Mouse (Mus musculus) neural tube, embryonic 15.5 days (tissue): Measurements from ENCODE around the gene Rasa4. TPM values are rescaled to one million over a fixed set of nuclear protein-coding genes. Genes with fewer than 3 reads are reported as not detected.
"Not testable (repeated sequence)": the region's sequence is repeated elsewhere in the genome, so short reads cannot be mapped to it uniquely, and the experiment has no call there.

Experiments used
- ATAC-seq: fragments of 200-750 bp; cut with Nextera tagmentation; 2 replicates; pipeline ENCODE4 v1.8.0; 2017; ENCODE audit warnings: mild to moderate bottlenecking, moderate TSS enrichment, moderate library complexity; ENCODE audit not compliant: low FRiP score
- H3K27ac ChIP-seq: fragments of 300-500 bp; sonication (generic); replicated peaks from 2 replicates; pipeline ENCODE4 v1.5.1; 2015; ENCODE audit warnings: mild to moderate bottlenecking, inconsistent platforms
- H3K27me3 ChIP-seq: fragments of 300-500 bp; sonication (generic); replicated peaks from 2 replicates; pipeline ENCODE4 v1.6.1; 2015; ENCODE audit warnings: inconsistent platforms
- H3K36me3 ChIP-seq: fragments of 300-500 bp; sonication (generic); 2 replicates; pipeline ENCODE4 v1.6.1; 2015; ENCODE audit warnings: inconsistent platforms
- H3K4me1 ChIP-seq: fragments of 300-500 bp; sonication (generic); 2 replicates; pipeline ENCODE4 v1.6.1; 2015; ENCODE audit warnings: inconsistent platforms
- H3K4me2 ChIP-seq: fragments of 300-500 bp; sonication (generic); 2 replicates; pipeline ENCODE4 v1.6.1; 2015; ENCODE audit warnings: inconsistent platforms, mild to moderate bottlenecking, moderate library complexity
- H3K4me3 ChIP-seq: fragments of 300-500 bp; sonication (generic); replicated peaks from 2 replicates; pipeline ENCODE4 v1.5.1; 2015; ENCODE audit warnings: mild to moderate bottlenecking, inconsistent platforms
- H3K9ac ChIP-seq: fragments of 300-500 bp; sonication (generic); replicated peaks from 2 replicates; pipeline ENCODE4 v1.6.1; 2015; ENCODE audit warnings: mild to moderate bottlenecking, inconsistent platforms
- H3K9me3 ChIP-seq: fragments of 300-500 bp; sonication (generic); replicated peaks from 2 replicates; pipeline ENCODE4 v1.6.1; 2016; ENCODE audit warnings: inconsistent platforms
- WGBS: fragments of 180-500 bp; shearing (Covaris S2); methylation state at CpG from one replicate; pipeline ENCODE4 v1.1.7; 2015; ENCODE audit warnings: mixed read lengths; 5-methylcytosine and 5-hydroxymethylcytosine counted together
- polyA plus RNA-seq: library from polyadenylated mRNA; unstranded; fragments of >200 nt; fragmentation: Nextera tagmentation; extraction: Ambion mirVana; gene quantifications from 2 replicates; pipeline ENCODE4 v1.2.1, GENCODE M21; 2015

The Rasa4 gene
- polyA plus RNA-seq, 1 experiment from 2014 or later: 21.4 TPM

GRCm38 (mm10) chr5:136094249-136095010 is 10.7 kb downstream of the Rasa4 start:
- H3K4me2 ChIP-seq: no peak overlapping the region
- H3K4me1 ChIP-seq: no peaks in the 10 kb centered on the region
- WGBS: 68% methylated on average over 8 of the region's 8 CpGs
- no peak overlapping the region for H3K4me3 ChIP-seq
- no peak overlapping the region for H3K27ac ChIP-seq
- no peaks in the 10 kb centered on the region for H3K36me3 ChIP-seq
- H3K27me3 ChIP-seq: no peaks in the 10 kb centered on the region
- no peak overlapping the region for H3K9ac ChIP-seq
- no peaks in the 10 kb centered on the region for H3K9me3 ChIP-seq
- ATAC-seq: no peak

- Histone ChIP-seq H3K4me2 (no peak overlapping the region), H3K27me3 (no peaks in the 10 kb centered on the region), H3K9me3 (no peaks in the 10 kb centered on the region), H3K27ac (no peak overlapping the region), H3K4me3 (no peak overlapping the region), H3K36me3 (no peaks in the 10 kb centered on the region), H3K9ac (no peak overlapping the region), H3K4me1 (no peaks in the 10 kb centered on the region)
- 83% methylated on average over 7 of the region's 7 CpGs for WGBS
- ATAC-seq: no peak
These were observed 11.4 kb downstream of the Rasa4 start for GRCm38 (mm10) chr5:136095089-136095488.

DNA sequence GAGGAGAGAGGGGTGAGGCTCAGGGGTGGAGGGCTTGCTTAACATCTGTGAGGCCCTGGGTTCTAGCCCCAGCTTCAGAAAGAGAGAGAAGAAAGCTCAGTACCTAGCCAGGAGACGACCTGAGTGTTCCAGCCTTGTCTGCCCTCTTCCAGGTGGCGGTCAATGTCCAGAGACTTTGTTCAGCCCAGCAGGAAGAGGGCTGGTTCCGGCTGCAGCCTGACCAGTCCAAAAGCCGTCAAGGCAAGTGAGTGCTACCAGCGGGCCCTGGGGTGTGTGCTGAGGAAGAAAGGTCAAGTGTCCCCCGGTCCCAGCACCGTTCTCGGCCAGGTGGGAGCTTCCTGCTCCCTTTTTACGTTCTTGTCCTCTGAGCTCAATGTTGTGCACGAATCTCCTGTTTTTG is 14.8 kb downstream of the Rasa4 start:
- Histone ChIP-seq H3K4me1 (peaks cover 5% of the 10 kb centered on the region), H3K9ac (no peak overlapping the region), H3K27me3 (peaks cover 5% of the 10 kb centered on the region; the same call in 1 of the 2 replicates), H3K36me3 (no peaks in the 10 kb centered on the region), H3K9me3 (no peaks in the 10 kb centered on the region), H3K4me2 (no peak overlapping the region), H3K27ac (no peak overlapping the region), H3K4me3 (no peak overlapping the region)
- 85% methylated on average over 10 of the region's 10 CpGs for WGBS
- no peak for ATAC-seq

DNA sequence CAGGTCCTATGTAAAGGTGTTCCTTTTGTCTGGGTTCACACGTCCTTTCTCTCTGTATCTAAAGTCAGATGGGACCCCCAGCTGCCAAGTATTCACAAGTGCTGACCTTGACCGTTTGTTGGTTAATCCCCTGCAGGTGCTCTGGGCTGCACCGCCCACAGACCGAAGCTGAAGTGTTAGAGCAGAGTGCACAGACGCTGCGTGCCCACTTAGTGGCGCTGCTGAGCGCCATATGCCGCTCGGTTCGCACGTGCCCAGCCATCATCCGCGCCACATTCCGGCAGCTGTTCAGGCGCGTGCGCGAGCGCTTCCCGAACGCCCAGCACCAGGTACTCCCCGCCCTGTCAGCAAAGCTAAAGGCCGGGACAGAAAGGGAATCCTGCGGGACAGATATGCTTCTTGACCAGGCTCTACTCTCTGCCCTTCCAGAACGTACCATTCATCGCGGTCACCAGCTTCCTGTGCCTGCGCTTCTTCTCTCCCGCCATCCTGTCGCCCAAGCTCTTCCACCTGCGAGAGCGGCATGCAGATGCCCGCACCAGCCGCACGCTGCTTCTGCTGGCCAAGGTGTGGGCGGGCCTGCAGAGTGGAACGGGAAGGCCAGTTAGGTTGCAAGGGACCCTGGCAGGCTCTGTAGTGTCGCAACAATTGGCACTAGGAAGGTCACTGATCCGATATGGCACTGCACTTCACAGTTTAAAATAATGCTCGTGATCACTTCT is 18.5 kb downstream of the Rasa4 start:
- peak overlapping the region; percentile 42 for H3K4me3 ChIP-seq
- no peaks in the 10 kb centered on the region for H3K9me3 ChIP-seq
- H3K4me2 ChIP-seq: peak overlapping the region; percentile 65
- 6% methylated on average over 41 of the region's 41 CpGs for WGBS
- peak overlapping the region; percentile 46; the same call in 1 of the 2 replicates for H3K9ac ChIP-seq
- peaks cover 5% of the 10 kb centered on the region for H3K4me1 ChIP-seq
- H3K36me3 ChIP-seq: 0 out of 2 replicates have a peak, but pooled peaks cover 2% of the 10 kb centered on the region
- ATAC-seq: peak; percentile 90
- H3K27me3 ChIP-seq: peaks cover 8% of the 10 kb centered on the region; the same call in 1 of the 2 replicates
- H3K27ac ChIP-seq: no peak overlapping the region

GRCm38 (mm10) chr5:136104511-136104910 is 20.8 kb downstream of the Rasa4 start:
- no peak for ATAC-seq
- WGBS: 91% methylated on average over 5 of the region's 5 CpGs
- 0 out of 2 replicates have a peak, but pooled peaks cover 2% of the 10 kb centered on the region for H3K36me3 ChIP-seq
- H3K9ac ChIP-seq: no peak overlapping the region
- no peak overlapping the region for H3K27ac ChIP-seq
- no peak overlapping the region for H3K4me2 ChIP-seq
- no peaks in the 10 kb centered on the region for H3K9me3 ChIP-seq
- H3K4me1 ChIP-seq: peaks cover 5% of the 10 kb centered on the region
- peaks cover 8% of the 10 kb centered on the region; the same call in 1 of the 2 replicates for H3K27me3 ChIP-seq
- H3K4me3 ChIP-seq: no peak overlapping the region

DNA sequence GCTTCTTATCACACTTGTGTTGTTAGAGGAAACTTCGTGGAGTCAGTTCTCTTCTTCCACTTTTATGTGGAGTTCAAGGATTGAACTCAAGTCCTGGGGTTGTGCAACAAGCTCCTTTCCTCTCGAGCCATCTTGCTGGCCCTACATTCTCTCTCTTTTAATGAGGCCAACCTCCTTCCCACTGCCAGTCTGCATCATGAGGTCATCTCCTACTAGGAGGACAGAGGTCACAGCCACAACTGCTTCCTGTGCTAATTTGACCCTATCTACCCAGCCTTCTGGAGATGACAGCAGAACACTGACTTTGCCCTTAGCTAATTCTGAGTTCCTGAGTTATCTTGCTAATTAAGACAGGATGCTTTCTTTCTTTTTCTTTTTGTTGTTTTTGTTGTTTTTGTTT is 24.8 kb downstream of the Rasa4 start:
- 0 out of 2 replicates have a peak, but pooled peaks cover 2% of the 10 kb centered on the region for H3K36me3 ChIP-seq
- WGBS: 47% methylated on average over 2 of the region's 2 CpGs
- no peak for ATAC-seq

DNA sequence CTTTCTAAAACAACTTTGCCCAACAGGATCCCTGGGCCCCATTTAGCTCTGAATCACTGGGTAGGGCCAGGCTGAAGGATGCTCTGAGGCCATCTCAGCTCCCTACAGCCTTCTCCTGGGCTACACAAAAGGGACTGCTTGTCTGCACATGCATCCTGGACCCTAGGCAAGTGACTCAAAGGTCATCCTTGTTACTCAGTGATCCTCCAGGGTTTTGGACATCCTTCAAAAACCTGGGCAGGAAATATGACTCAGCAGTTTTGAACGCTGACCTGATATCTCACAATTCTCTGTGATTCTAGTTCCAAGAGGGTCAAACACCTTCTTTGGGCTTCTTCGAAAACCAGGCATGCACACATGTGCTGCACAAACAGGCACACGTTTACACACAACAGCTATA is 25.3 kb downstream of the Rasa4 start:
- Histone ChIP-seq H3K27me3 (0 out of 2 replicates have a peak, but pooled peaks cover 3% of the 10 kb centered on the region), H3K4me1 (no peaks in the 10 kb centered on the region), H3K4me2 (no peak overlapping the region), H3K36me3 (0 out of 2 replicates have a peak, but pooled peaks cover 2% of the 10 kb centered on the region), H3K9me3 (no peaks in the 10 kb centered on the region), H3K9ac (no peak overlapping the region), H3K27ac (no peak overlapping the region), H3K4me3 (no peak overlapping the region)
- no peak for ATAC-seq
- 92% methylated on average over 3 of the region's 3 CpGs for WGBS

More for the DNA sequence above, 24.8 kb downstream of the Rasa4 start:
- Histone ChIP-seq H3K27ac (no peak overlapping the region), H3K27me3 (0 out of 2 replicates have a peak, but pooled peaks cover 3% of the 10 kb centered on the region), H3K9ac (no peak overlapping the region), H3K4me1 (no peaks in the 10 kb centered on the region), H3K4me2 (no peak overlapping the region), H3K4me3 (no peak overlapping the region), H3K9me3 (no peaks in the 10 kb centered on the region)

DNA sequence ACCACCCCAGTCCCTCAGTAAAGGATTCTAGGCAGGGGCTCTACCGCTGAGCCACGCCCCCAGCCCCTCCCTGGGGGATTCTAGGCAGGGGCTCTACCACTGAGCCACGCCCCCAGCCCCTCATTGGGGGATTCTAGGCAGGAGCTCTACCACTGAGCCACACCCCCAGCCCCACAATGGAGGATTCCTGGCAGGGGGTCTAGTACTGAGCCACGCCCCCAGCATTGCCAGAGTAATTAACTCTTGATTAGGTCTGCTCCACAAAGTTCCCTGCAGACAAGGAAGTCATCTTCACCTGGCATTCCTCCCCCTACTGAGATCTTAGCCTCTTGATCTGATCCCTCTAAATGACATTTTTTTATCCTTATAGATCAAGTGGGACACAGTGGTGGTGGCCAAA is 29.8 kb downstream of the Rasa4 start:
- H3K27me3 ChIP-seq, H3K27ac ChIP-seq, H3K4me3 ChIP-seq, H3K36me3 ChIP-seq, ATAC-seq, H3K4me2 ChIP-seq, H3K9me3 ChIP-seq, H3K9ac ChIP-seq: not testable (repeated sequence)
- WGBS: 43% methylated on average over 4 of the region's 4 CpGs
- H3K4me1 ChIP-seq: peaks cover 24% of the 10 kb centered on the region

DNA sequence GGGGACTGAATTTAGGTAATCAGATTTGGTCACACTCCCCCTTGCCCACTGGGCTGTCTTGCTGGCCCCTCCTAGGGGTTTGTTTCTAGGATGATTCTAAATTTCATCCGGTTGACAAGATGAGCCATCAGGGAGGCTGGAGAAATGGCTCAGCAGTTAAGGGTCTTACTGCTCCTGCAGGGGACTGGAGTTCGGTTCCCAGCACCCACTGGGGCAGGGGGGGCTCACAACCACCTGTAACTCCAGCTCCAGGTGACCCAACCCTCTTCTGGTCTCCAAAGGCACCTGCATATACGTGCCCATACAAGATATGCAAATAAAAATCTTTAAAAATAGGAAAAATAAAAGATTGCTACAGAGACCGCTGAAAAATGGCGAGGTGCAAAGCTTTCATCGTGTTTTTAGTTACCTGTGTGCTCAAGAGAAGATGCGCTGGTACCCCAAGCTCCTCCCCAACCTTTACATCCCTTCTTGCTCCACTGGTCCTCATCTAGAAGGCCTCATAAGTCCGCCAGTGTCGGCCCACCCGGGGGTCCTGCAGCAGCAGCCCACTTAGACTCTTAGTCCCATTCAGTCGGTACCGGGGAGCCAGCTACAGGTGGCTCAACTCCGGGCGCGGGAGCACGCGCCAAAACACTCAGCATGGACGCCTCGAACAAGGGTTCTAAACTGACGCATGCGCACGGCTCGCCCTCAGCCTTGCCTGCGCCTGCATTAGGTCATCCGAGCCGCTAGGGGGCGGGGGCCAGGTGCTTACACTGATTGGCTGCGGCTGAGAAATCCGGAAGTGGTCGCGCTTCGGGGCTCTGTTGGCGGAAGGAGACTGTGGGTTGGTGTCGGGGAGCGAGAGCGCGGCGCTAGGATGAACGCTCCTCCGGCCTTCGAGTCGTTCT is 32.4 kb downstream of the Rasa4 start, which contains the start of gene Polr2j:
TSS of gene Polr2j (plus strand) at position 741 of the 893 bp plus-strand sequence.
- peak within 1 kb of the TSS; percentile 83 for H3K27ac ChIP-seq
- peaks cover 18% of the 10 kb centered on the region for H3K36me3 ChIP-seq
- H3K9me3 ChIP-seq: no peaks in the 10 kb centered on the region
- H3K4me1 ChIP-seq: peaks cover 31% of the 10 kb centered on the region
- peak within 1 kb of the TSS; percentile 97 for H3K4me3 ChIP-seq
- WGBS: 3% methylated on average over 42 of the region's 42 CpGs
- H3K9ac ChIP-seq: peak within 1 kb of the TSS; percentile 96
- no peaks in the 10 kb centered on the region for H3K27me3 ChIP-seq
- peak; percentile 95 for ATAC-seq
- peak within 1 kb of the TSS; percentile 93 for H3K4me2 ChIP-seq

DNA sequence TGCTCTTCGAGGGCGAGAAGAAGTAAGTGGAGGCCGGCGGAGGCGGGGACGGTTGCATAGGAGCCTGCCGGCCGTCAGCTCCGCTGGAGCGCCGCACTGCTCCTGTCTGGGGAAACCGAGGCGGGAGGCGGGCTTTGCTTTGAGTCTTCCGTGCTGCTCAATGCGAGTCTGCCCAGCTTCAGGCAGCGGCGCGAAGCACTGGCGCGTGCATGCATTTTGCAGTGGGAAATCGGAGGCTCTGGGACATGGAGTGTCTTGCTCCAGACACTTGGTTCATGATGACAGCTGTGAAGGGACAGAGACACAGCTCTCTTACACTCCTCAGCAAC is 33.0 kb downstream of the Rasa4 start:
- Histone ChIP-seq H3K4me1 (peaks cover 31% of the 10 kb centered on the region), H3K4me2 (peak overlapping the region; percentile 93), H3K9ac (peak overlapping the region; percentile 96), H3K27ac (peak overlapping the region; percentile 83), H3K4me3 (peak overlapping the region; percentile 97), H3K36me3 (peaks cover 24% of the 10 kb centered on the region), H3K9me3 (no peaks in the 10 kb centered on the region), H3K27me3 (no peaks in the 10 kb centered on the region)
- 0% methylated on average over 22 of the region's 22 CpGs for WGBS
- ATAC-seq: peak; percentile 55

DNA sequence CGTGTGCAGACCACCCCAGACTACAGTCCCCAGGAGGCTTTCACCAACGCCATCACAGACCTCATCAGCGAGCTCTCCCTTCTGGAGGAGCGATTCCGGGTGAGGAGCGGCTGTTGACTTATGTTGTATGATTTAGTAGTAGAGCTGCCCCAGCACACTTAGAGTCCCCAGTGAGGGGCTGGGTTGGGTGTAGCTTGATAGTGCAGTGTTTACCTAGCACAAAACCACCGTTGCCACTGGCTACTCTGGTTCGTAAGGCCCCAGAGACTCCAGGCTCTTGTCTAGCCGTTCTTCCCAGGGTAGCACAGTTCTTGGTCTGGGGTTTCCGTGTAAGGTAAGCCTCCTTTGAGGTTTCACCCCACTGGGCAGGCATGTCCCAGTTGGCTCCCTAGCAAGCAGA is 38.4 kb downstream of the Rasa4 start:
- peaks cover 76% of the 10 kb centered on the region for H3K36me3 ChIP-seq
- 85% methylated on average over 10 of the region's 10 CpGs for WGBS
- H3K4me2 ChIP-seq: no peak overlapping the region
- H3K4me3 ChIP-seq: no peak overlapping the region
- H3K27me3 ChIP-seq: no peaks in the 10 kb centered on the region
- H3K27ac ChIP-seq: no peak overlapping the region
- H3K9me3 ChIP-seq: no peaks in the 10 kb centered on the region
- no peak for ATAC-seq
- H3K9ac ChIP-seq: no peak overlapping the region
- H3K4me1 ChIP-seq: peaks cover 21% of the 10 kb centered on the region
